Mouse (Mus musculus) CH12.LX (cell line): Measurements from ENCODE around the gene Mbtps1. TPM values are rescaled to one million over a fixed set of nuclear protein-coding genes. Genes with fewer than 3 reads are reported as not detected.

Source experiments
- DNase-seq: peaks from one replicate; pipeline ENCODE4 v3.0.0-alpha.2; 2013; ENCODE audit errors: extremely low read depth
- H3K27ac ChIP-seq: 2 replicates; pipeline ENCODE4 v1.5.1; 2012; ENCODE audit warnings: low read depth, mild to moderate bottlenecking, control low read depth, moderate library complexity; ENCODE audit not compliant: insufficient read depth
- H3K27me3 ChIP-seq: replicated peaks from 2 replicates; pipeline ENCODE3; 2012; ENCODE audit warnings: inconsistent platforms
- H3K36me3 ChIP-seq, 2 experiments: replicated peaks in 1 of 2; 2 replicates each; pipeline versions ENCODE3 to v1.6.1; 2012; ENCODE audit warnings: inconsistent platforms in 1 of 2, low read length in 1 of 2, mild to moderate bottlenecking in 1 of 2, mixed read lengths in 1 of 2, moderate library complexity in 1 of 2; ENCODE audit not compliant: control insufficient read depth in 1 of 2, insufficient read depth in 1 of 2
- H3K4me1 ChIP-seq, 2 experiments: 2 replicates each; pipeline ENCODE4 v1.6.1; 2012; ENCODE audit warnings: inconsistent platforms in 1 of 2, moderate library complexity in 1 of 2; ENCODE audit not compliant: insufficient read depth in 2 of 2, control insufficient read depth in 1 of 2
- H3K4me2 ChIP-seq: 2 replicates; pipeline ENCODE4 v1.6.1; 2012; ENCODE audit warnings: low read depth, mild to moderate bottlenecking, control low read depth; ENCODE audit not compliant: poor library complexity, insufficient read depth, severe bottlenecking
- H3K4me3 ChIP-seq, 3 experiments: fragments of 150-350 bp in 1 of 3; sonication (generic) in 1 of 3; replicated peaks in 1 of 3; 2 replicates each; pipeline versions ENCODE3 to v1.5.1; 2011 to 2012; ENCODE audit warnings: low read depth in 2 of 3, low read length in 2 of 3, mild to moderate bottlenecking in 2 of 3, moderate library complexity in 2 of 3, control low read depth in 1 of 3, improper control_type of control experiment in 1 of 3, inconsistent platforms in 1 of 3, mixed read lengths in 1 of 3; ENCODE audit not compliant: poor library complexity in 1 of 3
- H3K79me2 ChIP-seq: replicated peaks from 2 replicates; pipeline ENCODE4 v1.6.1; 2012; ENCODE audit warnings: mild to moderate bottlenecking, moderate library complexity; ENCODE audit not compliant: control insufficient read depth, poor library complexity, insufficient read depth, severe bottlenecking; ENCODE audit errors: extremely low read depth
- H3K9ac ChIP-seq: 2 replicates; pipeline ENCODE4 v1.6.1; 2012; ENCODE audit warnings: low read depth, mild to moderate bottlenecking, control low read depth, moderate library complexity; ENCODE audit not compliant: insufficient read depth
- H3K9me3 ChIP-seq: replicated peaks from 2 replicates; pipeline ENCODE3; 2012; ENCODE audit warnings: low read length, inconsistent platforms, mixed read lengths
- BHLHE40 ChIP-seq: IDR thresholded peaks from 2 replicates; pipeline ENCODE4 v1.6.1; 2011; ENCODE audit warnings: mild to moderate bottlenecking, low read depth, low read length, improper control_type of control experiment
- CTCF ChIP-seq, 2 experiments: IDR thresholded peaks in 1 of 2; conservative IDR thresholded peaks in 1 of 2; 2 replicates each; pipeline ENCODE4 v1.5.1; 2011 to 2012; ENCODE audit warnings: low read depth in 2 of 2, low read length in 2 of 2, improper control_type of control experiment in 1 of 2, inconsistent platforms in 1 of 2, mild to moderate bottlenecking in 1 of 2, moderate library complexity in 1 of 2
- ELF1 ChIP-seq: IDR thresholded peaks from 2 replicates; pipeline ENCODE4 v1.6.1; 2014; ENCODE audit warnings: low read depth, mild to moderate bottlenecking, inconsistent platforms, low read length, improper control_type of control experiment
- GABPA ChIP-seq: IDR thresholded peaks from 2 replicates; pipeline ENCODE4 v1.6.1; 2012; ENCODE audit warnings: low read depth, low read length, improper control_type of control experiment, inconsistent platforms; ENCODE audit not compliant: insufficient replicate concordance
- JUN ChIP-seq: IDR thresholded peaks from 2 replicates; pipeline ENCODE4 v1.6.1; 2011; ENCODE audit warnings: low read depth, mild to moderate bottlenecking, low read length, improper control_type of control experiment, moderate library complexity; ENCODE audit not compliant: insufficient read depth
- MAX ChIP-seq: IDR thresholded peaks from 2 replicates; pipeline ENCODE4 v1.6.1; 2011; ENCODE audit warnings: low read length, improper control_type of control experiment
- MAZ ChIP-seq: IDR thresholded peaks from 2 replicates; pipeline ENCODE4 v1.6.1; 2012; ENCODE audit warnings: low read depth, mild to moderate bottlenecking, inconsistent platforms, low read length, improper control_type of control experiment, moderate library complexity
- MEF2A ChIP-seq: IDR thresholded peaks from 2 replicates; pipeline ENCODE4 v1.6.1; 2014; ENCODE audit warnings: low read depth, mild to moderate bottlenecking, inconsistent platforms, low read length, improper control_type of control experiment, borderline replicate concordance
- MXI1 ChIP-seq: IDR thresholded peaks from 2 replicates; pipeline ENCODE4 v1.6.1; 2011; ENCODE audit warnings: mild to moderate bottlenecking, low read depth, low read length, improper control_type of control experiment
- MYC ChIP-seq: IDR thresholded peaks from 2 replicates; pipeline ENCODE4 v1.6.1; 2011; ENCODE audit warnings: low read depth, mild to moderate bottlenecking, improper control_type of control experiment, low read length
- NELFE ChIP-seq: IDR thresholded peaks from 2 replicates; pipeline ENCODE4 v1.6.1; 2011; ENCODE audit warnings: low read depth, low read length, improper control_type of control experiment
- RCOR1 ChIP-seq: conservative IDR thresholded peaks from 2 replicates; pipeline ENCODE4 v1.6.1; 2012; ENCODE audit warnings: low read depth, mild to moderate bottlenecking, inconsistent platforms, low read length, improper control_type of control experiment
- SIN3A ChIP-seq: IDR thresholded peaks from 2 replicates; pipeline ENCODE4 v1.6.1; 2012; ENCODE audit warnings: low read length, improper control_type of control experiment, inconsistent platforms
- ZC3H11A ChIP-seq: IDR thresholded peaks from 2 replicates; pipeline ENCODE4 v1.6.1; 2012; ENCODE audit warnings: low read depth, mild to moderate bottlenecking, inconsistent platforms, low read length, improper control_type of control experiment
- dilution Hi-C: fragments of 300-500 bp; cut with MboI; formaldehyde crosslinking; loops from 2 replicates; pipeline ENCODE4 v1.14.3; 2020; ENCODE audit warnings: low sequenced_read_pairs; ENCODE audit not compliant: extremely low pct_unique_long_range_greater_than_20kb, extremely low pct_ligation_motif_present
- in situ Hi-C: fragments of 300-500 bp; cut with MboI; formaldehyde crosslinking; loops from 3 replicates; pipeline ENCODE4 v1.14.3; 2019; ENCODE audit warnings: low sequenced_read_pairs, low pct_ligation_motif_present, low pct_unique_long_range_greater_than_20kb, mixed read lengths
- polyA plus RNA-seq: library from polyadenylated mRNA; unstranded; fragments of >175 nt; gene quantifications from 2 replicates; pipeline ENCODE4 v1.2.1, GENCODE M21; 2012; ENCODE audit warnings: low read depth; ENCODE audit not compliant: insufficient read length
- total RNA-seq, 2 experiments: library from RNA; depleted of rRNA; stranded (reverse); fragments of 300-350 nt in 1 of 2; fragments of >200 nt in 1 of 2; gene quantifications; 2 replicates each; pipeline ENCODE4 v1.2.3; 2012 to 2014

The Mbtps1 gene
- total and polyA plus RNA-seq, 3 experiments: 32.6 to 41.1 (median 40.7) TPM

- H3K4me3 ChIP-seq: no peak overlapping the region
- DNase-seq: no peak
- no peak overlapping the region for H3K27ac ChIP-seq
- H3K27me3 ChIP-seq: peaks cover 24% of the 10 kb centered on the region
- no peak overlapping the region for H3K9ac ChIP-seq
- no peaks in the 10 kb centered on the region for H3K79me2 ChIP-seq
- in situ Hi-C loops (no loop called here), dilution Hi-C loops (no loop called here)
- H3K9me3 ChIP-seq: peaks cover 8% of the 10 kb centered on the region
- H3K4me1 ChIP-seq: peaks cover 0 to 12% of the 10 kb centered on the region in 2 experiments; a peak in 1 of 4 replicates
- no peaks in the 10 kb centered on the region for H3K36me3 ChIP-seq
- no peak overlapping the region for H3K4me2 ChIP-seq
- no peak for TF ChIP-seq ELF1
Measured at GRCm38 (mm10) chr8:119478684-119479083, 79.9 kb downstream of the Mbtps1 start.

- H3K27me3 ChIP-seq: peaks cover 72% of the 10 kb centered on the region
- H3K9me3 ChIP-seq: peaks cover 10% of the 10 kb centered on the region
- in situ Hi-C loops (no loop called here), dilution Hi-C loops (no loop called here)
- DNase-seq: no peak
- H3K27ac ChIP-seq: no peak overlapping the region
- no peaks in the 10 kb centered on the region for H3K79me2 ChIP-seq
- no peak overlapping the region for H3K9ac ChIP-seq
- TF ChIP-seq RCOR1 (no peak), MXI1 (no peak), BHLHE40 (no peak), JUN (no peak), MEF2A (no peak), ELF1 (no peak)
- no peaks in the 10 kb centered on the region for H3K36me3 ChIP-seq
- H3K4me3 ChIP-seq: no peak overlapping the region
- no peak overlapping the region for H3K4me2 ChIP-seq
- H3K4me1 ChIP-seq: 0 out of 4 replicates have a peak, but pooled peaks cover 0 to 3% of the 10 kb centered on the region in 2 experiments
Measured at GRCm38 (mm10) chr8:119468091-119468490, 90.4 kb downstream of the Mbtps1 start.

GRCm38 (mm10) chr8:119466794-119467193 is 91.7 kb downstream of the Mbtps1 start:
- dilution Hi-C loops: no loop called here
- Histone ChIP-seq H3K36me3 (no peaks in the 10 kb centered on the region), H3K4me2 (no peak overlapping the region), H3K4me1 (0 out of 4 replicates have a peak, but pooled peaks cover 0 to 3% of the 10 kb centered on the region in 2 experiments), H3K27me3 (peaks cover 62% of the 10 kb centered on the region), H3K9ac (no peak overlapping the region), H3K4me3 (no peak overlapping the region), H3K9me3 (peaks cover 10% of the 10 kb centered on the region), H3K27ac (no peak overlapping the region), H3K79me2 (no peaks in the 10 kb centered on the region)
- in situ Hi-C loops: no loop called here
- DNase-seq: no peak
- TF ChIP-seq ZC3H11A (no peak), BHLHE40 (no peak), MEF2A (no peak), NELFE (no peak), GABPA (no peak), CTCF (conservative IDR thresholded peaks at IDR 0.05 in 1 of 2, IDR thresholded peaks at IDR 0.05 in 1 of 2; ENCODE audit: low read depth in 2 of 2, low read length in 2 of 2) (no peak), ELF1 (no peak), JUN (no peak), MAX (no peak), MAZ (no peak), SIN3A (no peak), MYC (no peak), MXI1 (no peak)
- TF ChIP-seq, all 38 proteins: peak for 0
